Mouse (Mus musculus): ENCODE data around the gene Fkrp.

GRCm38 (mm10) chr7:16812505-16812904 lies 4.0 kb downstream of the Fkrp start:
- TF ChIP-seq GATA1 (IDR thresholded peaks at IDR 0.05; ENCODE audit: low read length), result no peak
- TF ChIP-seq TAL1 (IDR thresholded peaks at IDR 0.05; ENCODE audit: low read length), result no peak

Data from erythroblast, embryonic 14.5 days (primary cell).